Mouse (Mus musculus): ENCODE data around the gene Gm12166. TPM values are rescaled to one million over a fixed set of nuclear protein-coding genes. Genes with fewer than 3 reads are reported as not detected.
"Not testable (repeated sequence)": the region's sequence is repeated elsewhere in the genome, so short reads cannot be mapped to it uniquely, and the experiment has no call there.

Gene Gm12166
- total RNA-seq, 2 experiments from 2014 or later, result 2.7 to 4.0 TPM

DNA sequence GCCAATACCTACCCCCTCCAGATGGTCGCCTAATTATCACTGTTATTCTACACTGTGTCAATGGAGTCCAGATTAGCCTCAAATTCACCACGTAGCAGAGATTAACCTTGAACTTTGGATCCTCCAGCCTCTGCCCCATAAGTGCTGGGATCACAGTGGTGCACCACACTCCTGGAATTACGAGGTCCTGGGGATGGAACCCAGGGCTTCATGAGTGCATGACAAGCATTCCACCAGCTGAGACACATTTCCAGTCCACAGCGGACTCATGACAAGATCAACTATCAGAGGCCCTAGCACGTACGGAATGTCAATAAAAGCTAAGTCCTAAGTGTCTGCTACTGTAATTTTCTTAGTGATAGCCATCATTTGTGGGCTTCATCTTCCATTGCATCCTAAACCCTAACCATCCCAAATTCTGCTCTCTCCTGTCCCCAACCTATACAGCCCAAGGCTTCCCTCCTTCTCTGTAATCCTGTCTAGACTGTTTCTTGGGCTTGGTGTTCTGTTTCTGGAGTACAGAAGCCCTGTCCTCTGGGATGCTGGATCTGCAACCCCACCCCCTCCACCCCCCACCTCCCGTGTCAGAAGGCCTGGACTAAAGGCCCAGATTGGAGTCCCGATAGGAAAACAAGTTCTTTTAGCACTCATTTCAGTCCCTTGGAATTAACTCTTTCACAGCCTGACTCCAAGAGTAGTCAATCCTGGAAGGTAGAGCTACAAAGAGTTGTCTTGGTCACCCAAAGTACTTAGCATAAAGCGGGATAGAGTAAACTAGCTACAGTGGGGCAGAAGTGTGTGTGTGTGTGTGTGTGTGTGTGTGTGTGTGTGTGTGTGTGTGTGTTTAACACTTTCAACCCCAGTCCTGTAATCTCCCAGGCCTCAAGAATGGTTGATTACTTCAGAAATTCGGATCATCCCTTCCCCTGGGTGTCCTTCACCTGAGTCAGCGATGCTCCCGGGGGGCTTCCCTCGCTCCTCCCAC, 3.1 kb upstream of the Gm12166 start:
- no peak for DNase-seq

- DNase-seq, result no peak
Observed at GRCm38 (mm10) chr11:46054311-46054710, 2.2 kb upstream of the Gm12166 start.

- DNase-seq, result not testable (repeated sequence)
Observed at GRCm38 (mm10) chr11:46053457-46053856, 1.3 kb upstream of the Gm12166 start.

- DNase-seq, result no peak
Observed at GRCm38 (mm10) chr11:46047264-46047663, 4.9 kb downstream of the Gm12166 start.

DNA sequence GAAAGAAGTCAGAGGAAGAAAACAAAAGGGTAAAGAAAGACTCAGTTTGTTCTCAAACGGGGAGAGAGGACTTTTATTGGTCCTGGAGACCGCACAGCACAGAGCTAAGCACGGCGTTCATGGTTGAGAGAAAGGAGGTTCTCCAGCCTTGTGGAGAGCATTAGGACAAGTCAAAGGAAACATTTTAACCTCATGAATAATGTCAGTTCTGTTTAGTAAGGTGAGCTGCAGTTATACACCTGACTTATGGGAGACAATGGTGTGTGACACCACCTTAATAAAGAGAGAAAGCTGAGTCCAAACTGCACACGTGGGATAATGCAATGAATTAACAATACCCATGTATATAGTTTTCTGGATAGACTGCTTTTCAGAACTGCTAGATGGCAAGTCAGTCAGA, 7.3 kb downstream of the Gm12166 start:
- DNase-seq, result no peak

GRCm38 (mm10) chr11:46041607-46042267, 10.4 kb downstream of the Gm12166 start:
- DNase-seq, result no peak

DNA sequence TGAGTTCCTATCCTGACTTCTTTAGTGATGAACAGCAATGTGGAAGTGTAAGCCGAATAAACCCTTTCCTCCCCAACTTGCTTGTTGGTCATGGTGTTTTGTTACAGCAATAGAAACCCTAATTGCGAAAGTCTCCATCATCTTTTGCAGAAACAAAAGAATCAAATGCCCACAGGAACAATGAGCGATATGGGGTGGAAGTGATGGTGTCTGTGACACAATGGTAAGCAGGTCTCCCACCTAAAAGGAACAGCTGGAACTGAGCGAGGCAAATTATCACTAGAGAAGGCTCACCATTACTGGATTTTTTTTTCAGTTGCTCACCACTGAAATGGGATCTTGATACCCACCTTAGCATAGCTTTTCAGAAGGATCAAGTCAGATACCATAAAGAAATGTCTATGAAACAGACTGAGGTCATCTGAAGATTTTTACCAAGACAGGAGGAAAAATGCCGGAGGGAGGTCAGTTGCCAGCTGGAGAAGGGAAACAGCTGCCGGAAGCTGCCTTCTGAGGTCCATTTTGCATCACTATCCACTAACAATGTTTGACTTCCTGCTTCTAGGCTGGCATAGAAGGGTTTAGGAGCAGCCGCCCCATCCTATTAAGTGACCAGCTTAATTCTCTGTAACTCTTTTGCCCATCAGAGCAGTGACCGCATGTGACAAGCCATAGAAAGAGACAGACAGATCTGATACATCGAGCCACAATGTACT, 11.1 kb downstream of the Gm12166 start:
- no peak for DNase-seq

DNA sequence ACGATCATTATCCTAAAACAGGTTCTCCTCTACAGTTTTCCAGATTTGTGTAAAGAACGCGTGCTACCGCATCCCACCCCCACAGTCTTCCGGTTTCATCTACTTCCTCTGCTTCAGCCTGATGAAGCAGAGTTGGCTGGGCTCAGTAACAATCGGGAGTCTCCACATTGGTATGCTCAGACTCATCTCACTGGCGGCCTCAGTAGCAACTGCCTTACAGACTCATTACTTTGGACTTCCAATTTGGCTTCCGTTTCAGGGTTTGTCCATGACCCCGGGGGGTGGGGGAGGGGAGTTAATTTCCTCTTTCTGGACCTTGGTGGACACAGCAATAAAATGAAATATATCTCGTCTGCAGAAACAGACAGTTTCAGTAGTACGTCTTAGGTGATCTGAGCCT, 12.8 kb downstream of the Gm12166 start:
- DNase-seq, result peak; percentile 63

DNA sequence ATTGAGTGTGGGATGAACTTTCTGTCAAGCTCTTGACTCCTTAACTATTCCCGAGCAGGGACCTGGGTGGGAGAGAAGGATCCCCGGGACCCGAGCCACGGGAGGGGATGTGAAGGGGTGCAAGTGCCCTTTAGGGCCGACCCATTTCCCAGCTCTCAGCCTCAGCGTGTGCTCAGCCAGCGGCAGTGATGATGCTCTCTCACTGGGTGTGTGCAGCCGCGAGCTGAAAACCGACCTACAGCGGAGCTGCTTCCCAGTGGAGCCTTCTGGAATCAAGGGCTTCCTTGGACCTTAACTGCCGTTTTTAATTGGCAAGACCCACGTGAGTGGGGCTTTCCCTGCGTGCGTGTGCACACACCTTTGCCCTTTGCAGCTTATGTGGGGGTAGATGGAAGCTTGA, 13.2 kb downstream of the Gm12166 start:
- no peak for DNase-seq

DNA sequence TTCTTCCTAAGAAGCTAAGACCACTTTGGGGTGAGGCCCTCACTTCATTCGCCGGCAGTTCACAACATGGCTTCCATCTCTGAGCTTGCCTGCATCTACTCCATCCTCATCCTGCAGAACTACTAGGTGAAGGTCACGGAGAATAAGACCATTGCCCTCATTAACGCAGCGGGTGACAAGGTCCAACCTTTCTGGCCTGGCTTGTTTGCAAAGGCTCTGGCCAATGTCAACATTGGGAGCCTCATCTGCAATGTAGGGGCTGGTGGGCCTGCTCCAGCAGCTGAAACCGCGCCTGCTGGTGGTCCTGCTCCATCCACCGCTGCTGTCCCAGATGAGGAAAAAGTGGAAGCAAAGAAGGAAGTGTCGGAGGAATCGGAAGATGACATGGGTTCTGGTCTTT, 15.7 kb downstream of the Gm12166 start:
- DNase-seq, result no peak

- no peak for DNase-seq
Observed at GRCm38 (mm10) chr11:46032956-46033355, 19.2 kb downstream of the Gm12166 start.

- DNase-seq, result no peak
Observed at GRCm38 (mm10) chr11:46031470-46031869, 20.7 kb downstream of the Gm12166 start.

- DNase-seq, result no peak
Observed at GRCm38 (mm10) chr11:46030026-46030425, 22.1 kb downstream of the Gm12166 start.

DNA sequence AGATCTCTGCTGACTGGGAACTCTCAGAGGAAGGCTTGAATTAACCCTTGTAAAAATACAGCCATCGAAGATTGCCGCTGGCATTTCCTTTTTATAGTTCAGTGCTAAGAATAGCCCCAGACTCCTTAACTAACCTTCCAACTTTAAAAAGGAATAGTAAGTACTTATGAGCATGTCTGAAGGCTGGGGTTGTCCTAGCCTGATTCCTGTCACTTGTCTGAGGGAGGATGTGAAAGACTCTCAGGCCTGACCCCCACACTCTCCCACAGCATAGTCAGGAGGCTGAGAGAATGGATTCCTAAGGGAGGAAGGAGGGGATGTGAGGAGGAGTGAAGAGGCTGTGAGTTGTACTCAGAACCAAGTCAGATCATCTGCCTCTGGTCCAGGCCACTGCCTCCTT, 22.6 kb downstream of the Gm12166 start:
- peak; percentile 2 for DNase-seq

GRCm38 (mm10) chr11:46027952-46028814, 23.9 kb downstream of the Gm12166 start:
- DNase-seq, result peak; percentile 2

DNA sequence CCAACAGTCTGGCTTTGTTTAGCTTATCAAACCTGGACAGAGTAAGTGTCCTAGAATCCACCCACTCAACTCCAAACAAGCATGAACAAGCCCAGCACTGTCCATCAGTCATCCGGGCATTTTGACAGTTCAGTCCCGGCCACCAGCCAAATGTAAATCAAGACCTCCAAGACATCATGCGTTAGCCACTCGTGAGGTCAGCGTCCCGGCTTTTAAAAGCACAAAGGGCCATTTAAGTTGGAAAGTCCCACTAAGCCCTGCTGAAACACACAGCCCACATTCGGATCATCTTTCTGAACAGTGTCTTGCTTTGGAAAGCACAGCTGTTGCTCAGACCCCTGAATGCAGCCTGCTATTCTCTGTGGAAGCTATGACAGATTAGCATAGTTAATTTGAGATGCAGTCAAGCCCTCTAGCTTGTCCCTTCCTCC, 26.1 kb downstream of the Gm12166 start:
- peak; percentile 71 for DNase-seq

- no peak for DNase-seq
Observed at GRCm38 (mm10) chr11:46022983-46023382, 29.1 kb downstream of the Gm12166 start.

DNA sequence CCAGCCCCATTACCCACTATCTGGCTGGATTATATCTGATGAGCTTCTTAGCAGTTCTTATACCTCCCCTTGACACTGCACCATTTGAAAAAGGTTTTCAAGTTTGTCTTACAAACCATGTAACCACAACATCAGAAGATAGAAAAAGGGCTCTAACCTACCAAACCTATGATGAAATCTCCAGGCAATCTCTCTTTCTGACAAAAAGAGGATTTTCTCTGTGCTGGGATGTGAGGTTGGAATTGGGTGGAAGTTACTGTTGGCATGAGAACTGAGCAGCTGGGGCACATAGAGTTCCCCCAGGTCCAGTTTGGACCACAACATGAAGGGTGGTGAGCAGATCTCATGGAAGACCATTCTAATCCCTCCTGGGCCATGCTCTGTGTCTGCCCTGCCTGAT, 30.3 kb downstream of the Gm12166 start:
- DNase-seq, result no peak

- no peak for DNase-seq
Observed at GRCm38 (mm10) chr11:46020246-46020645, 31.9 kb downstream of the Gm12166 start.

DNA sequence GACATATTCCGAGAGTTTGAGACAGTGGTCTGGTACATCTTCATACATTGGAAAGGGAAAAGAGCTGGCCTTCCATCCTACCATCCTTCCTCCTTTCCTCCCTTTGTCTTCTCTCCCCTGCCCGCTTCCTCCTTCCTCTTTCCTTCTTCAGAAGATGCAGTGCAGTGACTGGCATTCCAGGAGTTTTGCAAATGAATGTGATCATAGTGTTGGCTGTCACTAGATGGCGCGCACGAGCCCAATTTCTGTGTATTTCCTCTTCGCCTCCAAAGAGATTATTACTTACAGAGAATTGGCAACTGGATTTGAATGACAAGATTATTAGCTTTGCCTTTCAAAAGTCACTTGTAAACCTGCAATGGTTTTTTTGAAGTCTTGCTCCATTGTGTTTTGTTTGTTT, 36.1 kb downstream of the Gm12166 start:
- DNase-seq, result peak; percentile 84

Data from heart, postnatal 4 days (tissue).